Mouse (Mus musculus): ENCODE measurements around the gene Hsd17b3.

The Hsd17b3 gene

GRCm38 (mm10) chr13:64018586-64019141 is 70.4 kb downstream of the Hsd17b3 start:
- DNase-seq: no peak

GRCm38 (mm10) chr13:64016048-64016447 is 73.0 kb downstream of the Hsd17b3 start:
- DNase-seq: no peak

- DNase-seq: no peak
Observed at GRCm38 (mm10) chr13:64011157-64011556, 77.9 kb downstream of the Hsd17b3 start.

Measured in kidney, adult 18-20 months (tissue).